Mouse (Mus musculus) liver, adult 2 months (tissue): Measurements from ENCODE around the gene Ttll5.

ENCODE experiments used
- CTCF ChIP-seq: fragments of 200-500 bp; IDR thresholded peaks from 2 replicates; pipeline ENCODE4 v1.5.1; 2011; ENCODE audit warnings: low read depth, low read length, control low read depth
- POLR2A ChIP-seq: fragments of 200-500 bp; IDR thresholded peaks from 2 replicates; pipeline ENCODE4 v1.6.1; 2011; ENCODE audit warnings: low read length, control low read depth; ENCODE audit not compliant: insufficient read depth; ENCODE audit errors: extremely low read depth

GRCm38 (mm10) chr12:86039078-86039477, 214.6 kb downstream of the Ttll5 start:
- TF ChIP-seq POLR2A = no peak
- no peak for TF ChIP-seq CTCF
